Mouse (Mus musculus): ENCODE measurements around the gene P2rx4.

P2rx4 gene

DNA sequence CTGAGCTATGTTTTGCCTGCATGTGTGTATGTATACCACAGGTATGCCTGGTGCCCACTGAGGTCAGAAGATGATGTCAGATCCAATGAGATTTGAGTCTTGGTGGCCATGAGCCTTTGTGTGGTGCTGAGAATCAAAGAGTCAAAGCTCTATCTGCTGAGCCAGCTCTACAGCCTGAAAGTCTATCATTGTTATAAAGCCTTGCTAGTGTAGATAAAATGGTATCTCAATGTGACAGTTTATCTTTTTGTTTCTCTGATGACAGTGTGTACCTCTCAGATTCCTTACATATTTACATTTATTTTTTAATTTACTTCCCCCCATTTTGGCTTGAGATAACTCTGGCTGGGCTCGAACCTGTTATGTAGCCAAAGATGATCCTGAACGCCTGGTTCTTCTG is 3.8 kb upstream of the P2rx4 start:
- no peak for DNase-seq (ENCODE audit: low spot score)

DNA sequence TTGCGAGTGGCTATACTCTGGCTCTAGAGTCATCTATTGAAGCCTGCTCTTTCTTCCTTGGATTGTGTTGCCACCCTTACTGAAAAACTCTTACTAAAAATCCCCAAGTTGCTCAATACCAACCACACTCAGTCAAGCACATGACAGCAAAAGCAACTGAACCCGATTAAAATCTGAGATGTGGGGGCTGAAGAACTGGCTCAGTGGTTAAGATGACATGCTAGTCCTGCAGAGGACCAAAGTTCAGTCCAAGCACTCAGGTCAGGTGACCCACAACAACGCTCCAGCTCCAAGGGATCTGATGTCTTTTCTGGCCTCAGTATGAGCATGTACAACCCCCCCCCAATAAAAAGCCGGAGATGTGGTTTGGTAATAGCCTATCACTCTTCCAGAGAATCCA is 2.8 kb upstream of the P2rx4 start:
- DNase-seq (ENCODE audit: low spot score), result no peak

DNA sequence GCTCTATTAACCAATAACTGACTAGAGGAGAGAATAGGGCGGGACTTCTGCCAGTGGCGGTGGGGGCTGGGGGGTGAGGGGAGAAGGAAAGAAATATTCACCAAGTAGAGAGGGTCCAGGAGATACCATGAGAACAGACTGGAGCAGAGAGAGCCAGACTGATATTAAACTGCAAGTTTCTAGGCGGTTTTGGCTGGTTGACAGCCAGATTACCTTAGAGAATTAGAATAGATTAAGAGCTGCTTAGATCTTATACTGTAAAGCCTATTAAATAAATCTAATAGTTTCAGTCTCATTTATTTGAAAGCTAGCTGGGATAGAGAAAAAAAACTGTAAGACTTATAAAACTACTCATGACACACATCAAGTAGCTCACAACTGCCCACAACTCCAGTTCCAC is 2.2 kb upstream of the P2rx4 start:
- no peak for DNase-seq (ENCODE audit: low spot score)

DNA sequence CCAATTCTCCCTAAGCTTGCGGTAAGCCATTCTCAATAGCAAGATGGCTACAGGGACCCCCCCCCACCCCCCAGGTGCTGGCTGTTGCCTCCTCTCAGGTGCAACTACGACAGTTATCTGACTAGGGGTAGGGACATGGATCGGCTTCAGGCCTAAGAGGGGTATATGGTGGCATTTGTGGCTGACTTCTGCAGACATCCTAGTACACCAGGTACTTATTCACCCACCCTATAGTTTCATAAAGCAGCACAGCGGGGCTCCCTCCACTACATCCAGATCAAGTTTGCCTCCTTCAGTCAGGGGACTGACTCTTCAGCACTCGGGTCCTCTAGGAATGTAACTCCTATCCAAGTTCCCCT is 448 bp upstream of the P2rx4 start:
- DNase-seq (ENCODE audit: low spot score), result no peak

DNA sequence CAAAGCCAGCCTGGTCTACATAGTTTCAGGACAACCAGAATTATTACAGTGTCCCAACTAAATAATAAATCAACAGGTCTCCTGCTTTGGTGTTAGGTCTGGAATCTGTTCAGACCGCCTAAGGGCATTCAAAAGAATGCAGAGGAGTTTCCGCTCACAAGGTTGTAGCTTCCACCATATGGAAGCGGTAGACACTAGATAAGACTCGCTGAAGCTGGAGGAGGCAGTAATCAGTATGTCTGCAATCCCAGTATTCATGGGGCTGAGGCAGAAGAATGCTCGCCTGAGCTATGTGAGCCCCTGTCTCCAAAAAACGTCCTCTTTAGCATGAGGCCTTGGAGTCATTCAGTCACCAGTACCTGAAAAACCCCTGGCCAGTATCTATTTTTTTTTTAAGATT is 1.5 kb downstream of the P2rx4 start:
- DNase-seq (ENCODE audit: low spot score), result no peak

DNA sequence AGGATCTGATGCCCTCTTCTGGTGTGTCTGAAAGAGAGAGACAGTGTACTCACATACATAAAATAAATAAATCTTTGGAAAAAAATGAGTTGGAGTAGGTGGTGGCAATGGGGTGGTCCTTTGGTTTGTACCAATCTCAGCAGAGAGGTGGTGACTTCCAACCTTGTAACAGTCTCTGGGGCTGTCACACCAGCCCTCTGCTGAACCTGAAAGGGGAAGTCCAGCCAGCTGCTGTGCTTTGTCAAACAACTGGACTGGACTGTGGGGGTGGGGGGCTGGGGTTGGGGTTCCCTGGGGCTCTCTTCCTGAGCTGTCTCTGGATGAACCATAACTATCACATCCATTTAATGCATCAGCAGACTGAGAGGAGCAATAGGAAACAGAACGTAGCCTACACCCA is 8.4 kb downstream of the P2rx4 start:
- DNase-seq (ENCODE audit: low spot score), result no peak

DNA sequence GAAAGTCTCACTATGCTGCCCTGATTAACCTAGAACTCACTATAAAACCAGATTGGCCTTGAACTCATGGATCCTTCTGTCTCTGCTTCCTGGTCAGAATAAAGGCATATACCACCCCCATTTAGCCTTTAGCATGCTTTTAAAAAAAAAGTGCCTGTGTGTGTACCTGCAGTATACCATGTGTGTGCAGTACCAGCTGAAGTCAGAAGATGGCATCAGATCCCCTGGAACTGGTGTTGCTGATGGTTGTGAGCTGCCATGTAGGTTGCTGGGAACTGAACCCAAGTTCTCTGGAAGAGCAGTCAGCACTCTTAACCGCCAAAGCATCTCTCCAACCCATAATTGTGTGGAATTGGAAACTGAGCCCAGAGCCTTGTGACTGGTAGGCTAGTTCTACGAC is 9.4 kb downstream of the P2rx4 start:
- no peak for DNase-seq (ENCODE audit: low spot score)

DNA sequence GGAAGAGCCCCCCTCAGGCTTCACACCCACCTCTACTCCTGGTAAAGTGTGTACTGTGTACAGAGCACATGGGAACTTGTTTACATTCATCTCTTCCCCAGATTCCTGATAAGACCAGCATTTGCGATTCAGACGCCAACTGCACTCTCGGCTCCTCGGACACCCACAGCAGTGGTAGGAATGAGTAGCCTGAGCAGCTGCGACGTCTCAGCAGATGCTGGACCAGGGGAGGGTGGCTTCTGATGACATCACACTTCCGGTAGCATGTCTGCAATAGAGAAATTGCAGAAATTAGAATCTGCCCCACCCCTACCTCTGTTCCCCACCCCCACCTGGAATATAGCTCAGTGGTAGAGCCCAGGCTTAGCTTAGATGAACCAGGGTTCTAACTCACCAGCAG is 11.1 kb downstream of the P2rx4 start:
- no peak for DNase-seq (ENCODE audit: low spot score)

DNA sequence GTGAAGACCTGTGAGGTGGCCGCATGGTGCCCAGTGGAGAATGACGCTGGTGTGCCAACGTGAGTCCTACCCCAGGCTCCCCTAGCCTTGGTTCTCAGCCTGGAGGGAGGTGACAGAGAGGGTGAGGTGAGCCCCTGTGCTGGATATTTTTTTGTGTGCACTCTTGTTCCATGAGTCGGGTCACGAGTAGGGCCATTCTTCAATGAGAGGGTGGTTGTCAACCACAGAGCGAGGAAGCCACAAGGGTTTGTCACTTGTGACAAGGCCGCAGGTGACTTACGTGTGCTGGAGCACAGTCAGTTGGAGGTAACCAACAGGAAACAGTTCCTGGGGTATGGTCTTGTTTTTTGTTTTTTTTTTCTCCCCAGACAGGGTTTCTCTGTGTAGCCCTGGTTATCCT is 11.8 kb downstream of the P2rx4 start:
- DNase-seq (ENCODE audit: low spot score), result no peak

DNA sequence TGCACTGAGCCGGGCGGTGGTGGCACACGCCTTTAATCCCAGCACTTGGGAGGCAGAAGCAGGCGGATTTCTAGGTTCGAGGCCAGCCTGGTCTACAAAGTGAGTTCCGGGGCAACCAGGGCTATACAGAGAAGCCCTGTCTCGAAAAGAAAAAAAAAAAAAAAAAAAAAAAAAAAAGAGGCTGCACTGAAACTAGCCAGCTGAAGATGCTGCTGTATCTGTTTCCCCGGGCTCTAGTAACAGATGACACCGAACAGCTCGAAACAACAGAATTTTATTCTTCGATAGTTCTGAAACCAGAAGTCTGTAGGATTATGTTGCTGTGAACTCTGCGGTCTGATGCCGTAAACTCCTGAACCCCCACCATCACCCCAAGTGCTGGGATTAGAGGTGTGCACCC is 18.1 kb downstream of the P2rx4 start:
- DNase-seq (ENCODE audit: low spot score), result no peak

DNA sequence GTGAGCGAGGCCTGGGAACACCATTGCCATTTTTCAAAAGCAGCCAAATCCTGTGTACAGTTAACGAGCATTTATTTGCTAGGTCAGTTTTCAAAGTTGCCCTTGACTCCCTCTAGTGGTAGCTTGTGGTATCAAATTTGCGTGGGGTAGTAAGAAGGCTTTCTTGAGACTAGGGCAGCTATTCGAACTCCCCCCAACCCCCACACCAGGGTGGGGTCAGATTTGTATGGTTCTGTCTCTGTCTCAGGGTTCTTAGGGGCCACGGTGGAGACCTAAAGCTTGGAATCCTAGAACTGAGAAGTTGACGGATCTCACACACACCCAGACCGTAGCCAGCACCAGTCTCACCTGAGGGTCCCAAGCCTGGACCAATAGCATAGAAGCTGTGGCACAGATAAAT is 18.7 kb downstream of the P2rx4 start:
- DNase-seq (ENCODE audit: low spot score), result peak; percentile 85

DNA sequence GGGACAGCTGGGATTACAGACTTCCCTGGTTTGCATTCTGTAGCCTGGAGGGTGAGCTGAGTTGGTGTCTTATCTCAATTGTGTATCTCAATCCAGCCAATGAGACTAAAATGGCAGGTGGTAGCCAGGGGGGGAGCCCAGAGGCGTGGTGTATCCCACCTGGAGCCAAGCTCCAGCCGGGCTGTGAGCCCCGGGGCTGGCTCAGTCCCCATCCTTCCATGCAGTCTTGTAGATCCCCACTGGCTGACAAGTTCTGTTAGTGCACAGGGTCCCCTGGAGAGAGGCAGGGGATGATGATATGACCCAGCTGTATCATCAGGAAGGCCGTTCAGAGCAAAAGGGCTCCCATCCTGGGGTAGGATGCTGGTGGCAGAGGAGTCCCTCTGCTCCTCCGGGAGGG is 19.3 kb downstream of the P2rx4 start:
- no peak for DNase-seq (ENCODE audit: low spot score)

DNA sequence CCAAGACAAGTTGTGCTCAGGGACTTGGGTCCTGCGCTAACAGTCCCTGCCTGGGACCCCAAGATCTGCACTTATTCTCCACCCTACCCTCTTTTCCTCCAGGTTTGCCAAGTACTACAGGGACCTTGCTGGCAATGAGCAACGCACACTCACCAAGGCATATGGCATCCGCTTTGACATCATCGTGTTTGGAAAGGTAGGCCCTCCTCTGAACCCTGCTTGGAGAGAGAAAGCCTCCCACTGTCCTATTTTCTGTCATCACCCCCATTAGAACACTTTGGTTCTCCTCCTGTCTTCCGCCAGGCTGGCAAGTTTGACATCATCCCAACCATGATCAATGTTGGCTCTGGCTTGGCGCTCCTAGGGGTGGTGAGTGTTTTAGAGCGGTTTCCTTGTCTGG is 19.8 kb downstream of the P2rx4 start:
- DNase-seq (ENCODE audit: low spot score), result no peak

DNA sequence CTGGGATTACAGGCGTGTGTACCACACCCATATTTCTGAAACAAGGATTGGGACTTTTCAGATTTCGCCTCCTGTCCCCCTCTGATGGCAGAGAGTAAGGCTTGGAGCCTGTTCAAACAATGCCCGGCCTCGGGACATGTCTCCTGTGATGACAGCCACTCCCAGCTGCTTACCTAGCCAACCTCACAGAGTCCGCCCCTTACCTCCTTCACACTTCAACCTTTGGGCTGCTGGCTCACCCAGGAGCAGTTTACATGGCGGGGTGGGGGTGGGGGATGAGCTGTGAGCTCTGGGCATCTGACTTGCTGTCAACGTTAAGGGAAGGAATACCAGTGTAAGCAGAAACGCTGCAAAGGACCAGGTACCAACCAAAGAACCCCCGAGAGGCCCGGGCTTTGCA is 23.4 kb downstream of the P2rx4 start:
- no peak for DNase-seq (ENCODE audit: low spot score)

DNA sequence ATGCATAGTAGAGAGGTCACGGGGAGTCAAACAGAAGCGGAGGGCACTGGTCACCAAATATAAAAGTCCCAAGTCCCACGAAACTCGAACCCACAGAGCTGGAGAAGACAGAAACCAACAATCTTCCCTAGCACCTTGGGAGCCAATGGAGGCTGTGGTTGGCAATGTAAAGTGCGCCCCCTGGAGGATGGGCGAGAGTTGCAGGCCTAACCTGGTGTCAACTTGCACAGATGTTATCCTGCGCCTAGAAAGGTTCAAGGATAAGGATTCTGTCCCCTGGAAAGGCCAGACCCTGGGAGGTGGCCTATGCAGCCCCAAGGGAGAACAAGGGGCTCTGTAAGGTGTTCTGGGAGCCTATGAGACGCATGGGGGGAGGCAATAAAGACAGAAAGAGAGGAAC is 24.0 kb downstream of the P2rx4 start:
- DNase-seq (ENCODE audit: low spot score), result peak; percentile 79

DNA sequence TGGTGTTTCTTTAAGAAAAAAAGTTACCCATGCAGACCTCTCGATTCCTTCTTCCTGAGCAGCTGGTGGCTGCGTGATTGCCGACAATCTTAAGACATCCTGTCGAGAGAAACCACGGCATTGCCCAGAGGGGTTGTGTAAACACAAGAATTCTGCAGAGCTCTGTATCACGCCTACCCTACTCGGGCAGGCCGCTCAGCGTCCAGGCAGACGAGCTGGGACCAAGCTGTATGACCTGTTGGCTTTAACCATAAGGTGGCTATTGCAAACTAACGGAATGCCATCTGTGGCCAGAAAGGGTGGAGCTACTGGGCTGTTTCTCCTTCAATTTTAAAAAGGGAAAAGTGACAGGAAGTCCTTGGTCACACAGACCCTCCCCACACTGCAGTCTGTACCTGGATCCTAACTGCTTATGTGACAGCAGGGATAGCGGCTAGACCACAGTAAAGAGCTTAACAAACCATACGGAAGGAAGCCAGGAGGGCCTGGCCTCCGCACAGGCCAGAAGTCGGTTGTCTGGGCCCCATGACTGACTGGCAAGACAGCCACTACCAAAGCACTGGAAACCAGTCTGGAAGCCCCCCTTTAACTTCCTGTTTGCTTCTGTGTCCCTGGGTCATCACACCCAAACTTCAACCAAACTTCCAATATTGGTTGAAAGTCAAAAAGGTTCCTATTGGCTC is 24.8 kb downstream of the P2rx4 start:
- DNase-seq (ENCODE audit: low spot score), result peak; percentile 35

DNA sequence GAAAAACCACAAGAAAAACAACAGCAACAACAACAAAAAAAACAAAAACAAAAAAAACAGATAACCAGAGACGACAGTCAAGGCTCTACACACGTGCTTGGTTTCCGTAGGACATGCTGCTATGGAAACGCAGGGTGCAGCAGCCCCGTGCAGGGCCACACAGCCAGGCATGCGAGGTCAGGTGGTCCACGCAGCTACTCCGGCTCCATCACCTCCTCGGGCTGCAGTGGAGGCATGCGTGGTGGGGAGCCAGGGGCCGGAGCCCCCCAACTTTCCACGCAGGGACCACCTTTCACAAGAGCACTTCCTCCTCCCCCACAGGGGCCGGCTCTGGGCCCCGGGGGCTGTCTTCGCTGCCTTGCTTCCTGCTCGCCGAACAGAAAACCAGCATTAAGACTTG is 26.5 kb downstream of the P2rx4 start:
- no peak for DNase-seq (ENCODE audit: low spot score)

DNA sequence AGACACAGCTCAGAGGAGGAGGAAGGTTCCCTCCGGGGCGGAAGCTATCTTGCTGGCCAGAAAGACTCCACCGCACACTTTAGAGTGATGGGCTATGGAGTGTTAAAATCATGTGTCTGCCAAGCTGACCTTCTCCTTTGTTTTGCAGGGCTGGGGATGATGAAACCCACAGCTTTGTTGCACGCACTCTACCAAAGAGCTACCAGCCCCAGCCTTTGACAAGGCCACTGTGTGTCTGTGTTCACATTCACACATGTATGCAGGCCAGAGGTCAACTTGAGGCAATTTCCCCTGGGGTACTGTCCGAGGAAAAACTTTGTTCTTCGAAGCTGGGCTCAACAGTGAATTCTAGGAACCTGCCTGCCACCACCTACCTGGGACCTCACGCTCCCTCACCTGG is 28.5 kb downstream of the P2rx4 start:
- DNase-seq (ENCODE audit: low spot score), result no peak

DNA sequence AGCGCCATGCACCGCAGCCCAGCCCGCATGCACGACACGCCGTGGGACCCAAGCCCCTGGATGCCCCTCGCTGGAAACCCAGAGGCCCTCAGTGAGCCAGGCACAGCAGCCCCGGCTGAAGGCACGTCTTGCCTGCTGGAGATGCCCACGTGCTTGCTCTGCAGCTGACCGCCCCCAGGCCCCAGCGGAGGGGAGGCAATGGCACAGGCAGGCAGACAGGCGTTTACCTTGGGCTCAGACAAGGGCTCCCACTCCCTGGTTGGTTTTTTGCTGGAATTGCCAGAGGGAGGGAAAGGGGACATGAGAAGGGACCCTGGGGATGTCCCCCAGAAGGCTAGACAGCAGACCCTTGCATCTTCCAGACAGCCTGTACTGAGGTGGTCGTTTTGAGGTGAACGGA is 29.4 kb downstream of the P2rx4 start:
- no peak for DNase-seq (ENCODE audit: low spot score)

DNA sequence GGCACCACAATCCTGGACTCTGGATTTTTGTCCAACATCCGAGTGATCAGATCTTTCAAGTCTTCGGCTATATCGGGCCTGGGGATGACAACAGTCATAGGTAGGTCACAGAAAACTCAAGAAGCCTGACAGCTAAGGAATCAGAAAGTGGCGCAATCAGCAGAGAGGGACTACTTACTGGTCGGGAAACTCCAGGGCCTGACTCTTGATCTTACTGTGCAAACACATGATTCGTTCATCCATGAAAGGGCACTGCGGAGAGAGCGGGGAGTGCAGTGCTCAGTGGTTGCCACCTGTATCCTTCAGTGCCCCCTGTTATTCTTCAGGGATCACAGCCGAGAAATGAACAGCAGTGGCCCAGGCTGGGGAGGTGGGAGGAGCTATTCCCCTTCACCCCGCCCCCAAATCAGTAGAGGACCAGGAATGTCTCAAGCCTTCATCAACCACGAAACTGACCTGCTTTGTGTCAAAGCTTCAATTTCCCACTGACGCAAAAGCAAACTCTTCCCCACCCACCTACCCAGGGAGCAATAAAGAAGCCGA is 36.6 kb downstream of the P2rx4 start:
- no peak for DNase-seq (ENCODE audit: low spot score)

DNA sequence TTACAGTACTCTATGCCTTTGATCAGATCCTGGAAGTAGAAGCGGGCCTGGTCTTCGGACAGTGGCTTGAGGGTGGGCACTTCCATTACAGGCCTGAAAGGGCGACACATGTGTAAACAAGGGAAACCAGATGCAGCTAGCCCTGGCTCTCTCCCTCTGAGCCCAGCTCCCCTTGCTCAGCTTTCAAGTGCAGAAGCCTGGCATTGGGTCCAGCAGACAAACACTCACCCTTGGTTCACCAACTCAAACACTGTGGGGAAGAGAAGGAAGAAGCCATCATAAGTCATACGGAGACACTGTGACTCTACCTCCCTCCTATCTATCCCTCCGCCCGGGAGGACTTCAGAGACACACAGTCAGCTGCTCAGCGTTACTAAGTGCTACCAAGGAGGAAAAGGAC is 40.6 kb downstream of the P2rx4 start:
- no peak for DNase-seq (ENCODE audit: low spot score)

DNA sequence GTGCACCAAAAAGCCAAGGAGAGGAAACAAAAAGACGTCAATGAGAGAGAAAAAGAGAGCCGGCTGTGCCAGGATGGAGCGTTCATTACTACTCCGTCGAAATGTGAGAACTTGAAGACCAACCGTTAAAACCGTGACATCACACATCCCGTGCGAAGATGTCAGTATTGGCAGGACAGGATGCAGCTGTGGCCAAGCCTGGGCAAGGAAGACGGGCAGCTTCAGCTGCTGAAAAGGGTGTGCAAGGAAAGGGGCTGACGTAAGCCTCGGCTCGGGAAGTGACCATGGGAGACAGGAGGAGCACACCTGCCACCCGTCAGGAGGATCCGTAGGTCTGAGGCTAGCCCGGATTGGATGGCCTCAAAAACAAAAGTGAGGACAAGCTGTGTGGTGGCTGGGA is 47.1 kb downstream of the P2rx4 start:
- no peak for DNase-seq (ENCODE audit: low spot score)

DNA sequence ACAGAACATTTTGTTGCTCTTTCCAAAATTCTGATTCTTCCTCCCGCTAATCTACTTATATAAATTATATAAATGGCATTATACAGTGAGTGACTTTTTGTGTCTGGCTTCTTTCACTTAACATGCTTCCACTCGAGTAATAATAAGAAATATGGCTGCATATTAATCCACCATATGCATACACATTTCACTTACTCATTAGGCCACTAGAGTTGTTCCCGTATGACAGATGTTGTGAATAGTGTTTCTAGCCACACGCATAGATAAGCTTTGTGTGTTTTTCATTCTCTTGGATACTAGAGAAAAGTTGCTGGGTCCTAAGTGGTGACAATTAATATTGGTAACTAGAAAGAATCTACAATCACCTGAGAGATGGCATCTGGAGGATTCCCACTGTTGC is 48.3 kb downstream of the P2rx4 start:
- no peak for DNase-seq (ENCODE audit: low spot score)

DNA sequence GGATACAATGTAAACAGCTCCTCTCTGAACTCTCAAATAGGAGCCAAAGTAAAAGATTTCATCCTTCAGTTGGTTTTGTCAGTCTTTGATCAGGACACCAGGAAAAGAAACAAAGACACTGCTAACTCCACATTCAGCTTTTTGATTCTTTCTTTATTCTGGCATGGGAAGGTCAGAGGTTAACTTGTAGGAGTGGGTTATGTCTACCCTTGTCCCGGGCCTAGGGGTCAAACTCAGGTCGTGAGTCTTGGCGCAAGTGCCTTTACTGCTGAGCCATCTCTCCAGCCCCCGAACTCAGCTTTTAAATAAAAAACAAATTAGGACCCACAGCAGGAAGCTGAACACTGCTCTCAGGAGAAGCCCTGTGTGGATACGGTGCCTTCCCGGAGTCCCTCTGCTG is 48.8 kb downstream of the P2rx4 start:
- DNase-seq (ENCODE audit: low spot score), result no peak

DNA sequence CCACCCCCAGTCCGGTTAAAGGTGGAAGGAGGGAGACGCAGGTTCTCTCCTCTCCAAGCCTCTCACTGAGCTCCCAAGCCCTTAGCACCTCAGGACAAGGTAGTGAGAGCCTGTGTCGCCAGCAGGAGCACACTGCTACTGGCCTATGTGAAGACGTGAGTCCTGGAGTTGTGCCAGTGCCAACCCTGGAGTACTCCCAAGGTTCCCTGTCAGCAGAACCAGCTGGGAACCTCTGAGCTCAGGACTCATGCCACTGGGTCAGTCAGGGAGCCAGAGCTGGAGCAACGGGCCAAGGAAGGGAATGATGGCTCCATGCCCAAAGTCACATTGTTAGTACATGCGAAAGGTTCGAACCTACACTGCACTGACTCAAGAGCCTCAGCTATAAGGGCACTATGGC is 49.3 kb downstream of the P2rx4 start:
- no peak for DNase-seq (ENCODE audit: low spot score)
